Mouse (Mus musculus): ENCODE data around the gene Sncb. TPM values are rescaled to one million over a fixed set of nuclear protein-coding genes. Genes with fewer than 3 reads are reported as not detected.

The Sncb gene
- polyA plus RNA-seq, 1 experiment, result not detected

GRCm38 (mm10) chr13:54749061-54749863 lies 17.1 kb downstream of the Sncb start:
- no peak for DNase-seq (ENCODE audit: low read depth)

- no peak for DNase-seq (ENCODE audit: low read depth)
Observed at GRCm38 (mm10) chr13:54748721-54749060, 17.7 kb downstream of the Sncb start.

- DNase-seq (ENCODE audit: low read depth), result no peak
Observed at GRCm38 (mm10) chr13:54748190-54748589, 18.2 kb downstream of the Sncb start.

DNA sequence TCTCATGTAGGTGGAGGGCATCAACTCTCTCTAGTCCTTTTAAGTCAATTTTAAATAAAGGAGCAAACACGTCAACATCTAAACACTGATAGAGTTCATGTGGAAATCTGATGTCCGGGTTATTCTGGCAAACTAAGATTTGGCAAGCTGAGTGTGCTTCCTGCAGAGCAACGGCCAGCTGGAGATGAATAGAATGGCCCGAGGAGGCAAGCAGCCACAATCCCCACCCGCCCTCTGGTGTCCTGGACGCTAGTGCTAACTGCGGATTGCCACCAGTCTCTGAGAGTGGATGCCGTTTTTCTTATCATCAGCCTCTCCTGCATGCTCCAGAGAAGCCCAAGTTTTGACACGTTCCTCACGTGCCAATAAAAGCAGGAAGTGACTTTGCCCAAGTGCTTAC lies 19.5 kb downstream of the Sncb start:
- no peak for DNase-seq (ENCODE audit: low read depth)

GRCm38 (mm10) chr13:54746110-54746509 lies 20.3 kb downstream of the Sncb start:
- DNase-seq (ENCODE audit: low read depth), result no peak

DNA sequence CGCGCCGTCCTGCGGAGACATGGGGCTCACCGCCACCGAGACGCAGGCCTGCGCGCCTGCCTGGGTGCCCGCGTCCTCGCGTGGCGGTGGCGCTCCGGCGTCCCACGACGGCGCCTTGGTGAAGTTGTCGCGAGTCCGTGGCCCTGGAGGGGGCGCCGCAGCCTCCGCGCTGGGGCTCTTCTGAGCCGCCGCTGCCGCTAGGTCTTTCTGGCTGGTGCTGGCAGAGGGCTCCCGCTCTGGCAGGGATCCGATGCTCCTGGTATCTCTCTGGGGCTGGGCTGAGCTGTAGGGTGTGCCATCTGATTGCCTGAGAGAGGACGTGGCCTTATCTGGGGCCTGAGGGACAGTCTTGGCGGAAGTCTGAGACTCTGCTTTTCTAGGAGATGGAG lies 28.2 kb downstream of the Sncb start:
- DNase-seq (ENCODE audit: low read depth), result no peak

DNA sequence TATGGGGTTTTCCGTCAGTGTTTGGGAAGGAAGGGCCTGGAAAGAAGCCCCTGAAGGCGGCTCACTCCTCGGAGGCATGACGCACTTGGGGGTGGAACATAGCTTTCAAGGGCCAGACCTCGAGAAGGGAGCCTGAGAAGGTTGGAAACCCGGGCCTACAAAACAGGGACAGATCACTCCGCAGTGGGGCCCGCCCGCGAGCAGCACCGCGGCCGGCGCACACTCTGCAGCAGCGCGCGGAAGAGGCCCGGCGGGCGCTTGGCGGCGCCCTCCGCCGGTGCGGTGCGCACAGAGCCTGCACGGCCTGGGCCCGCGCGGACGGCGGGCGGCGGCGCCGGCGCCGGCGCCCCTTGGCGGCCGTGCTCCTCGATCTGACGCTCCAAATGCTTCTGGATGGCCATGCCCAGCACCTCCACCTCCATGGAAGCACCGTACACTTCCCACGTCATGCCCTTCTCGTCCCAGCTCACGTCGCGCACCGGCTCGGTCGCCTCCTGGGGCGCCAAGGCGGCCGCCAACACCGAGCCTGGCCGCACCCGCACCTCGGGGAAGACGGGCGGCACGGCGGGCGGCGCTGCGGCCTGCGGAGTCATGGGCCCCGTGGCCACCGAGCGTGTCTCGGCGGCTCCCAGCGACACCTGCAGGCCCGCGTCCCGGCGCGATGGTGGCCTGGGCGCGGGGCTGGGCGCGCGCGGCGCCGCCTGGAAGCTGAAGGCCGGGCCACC lies 28.7 kb downstream of the Sncb start:
- no peak for DNase-seq (ENCODE audit: low read depth)

DNA sequence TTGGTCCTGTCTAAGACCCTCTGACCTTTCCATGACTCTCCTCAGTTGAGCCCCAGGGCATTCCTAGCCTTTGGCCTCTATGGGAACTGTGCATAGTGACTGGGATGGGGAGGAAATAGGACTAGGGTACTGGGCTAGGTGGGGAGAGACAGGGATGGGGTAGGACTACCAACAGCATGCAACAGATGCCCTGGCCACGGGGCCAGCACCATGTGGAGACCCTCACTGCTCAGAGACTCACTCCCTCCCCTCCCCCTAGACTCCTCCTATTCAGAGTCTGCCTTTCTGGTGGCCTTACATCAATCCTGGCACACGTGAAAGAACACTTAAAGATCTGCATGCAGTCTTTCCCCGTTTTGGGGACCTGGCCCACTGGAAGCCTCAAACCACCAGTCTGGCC lies 29.5 kb downstream of the Sncb start:
- DNase-seq (ENCODE audit: low read depth), result no peak

GRCm38 (mm10) chr13:54726131-54726530 lies 40.3 kb downstream of the Sncb start:
- DNase-seq (ENCODE audit: low read depth), result no peak

DNA sequence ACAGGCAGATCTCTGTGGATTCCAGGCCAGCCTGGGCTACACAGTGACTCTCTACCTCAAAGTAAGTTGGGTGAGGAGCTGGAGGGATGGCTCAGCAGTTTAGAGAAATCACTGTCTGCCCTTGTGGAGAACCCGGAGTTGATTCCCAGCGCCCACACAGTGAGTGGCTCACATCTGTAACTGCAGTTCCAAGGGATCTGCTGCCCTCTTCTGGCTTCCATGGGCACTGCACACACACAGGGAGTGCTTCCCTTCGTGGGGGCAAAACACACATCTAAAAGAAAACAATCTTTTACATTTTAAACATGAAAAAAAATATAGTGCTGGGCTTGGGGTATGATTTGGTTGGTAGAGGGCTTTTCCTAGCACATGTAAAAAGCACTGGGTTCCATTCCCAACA lies 43.3 kb downstream of the Sncb start:
- DNase-seq (ENCODE audit: low read depth), result no peak

- no peak for DNase-seq (ENCODE audit: low read depth)
Observed at GRCm38 (mm10) chr13:54716916-54717315, 49.5 kb downstream of the Sncb start.

- DNase-seq (ENCODE audit: low read depth), result no peak
Observed at GRCm38 (mm10) chr13:54714996-54715395, 51.4 kb downstream of the Sncb start.

DNA sequence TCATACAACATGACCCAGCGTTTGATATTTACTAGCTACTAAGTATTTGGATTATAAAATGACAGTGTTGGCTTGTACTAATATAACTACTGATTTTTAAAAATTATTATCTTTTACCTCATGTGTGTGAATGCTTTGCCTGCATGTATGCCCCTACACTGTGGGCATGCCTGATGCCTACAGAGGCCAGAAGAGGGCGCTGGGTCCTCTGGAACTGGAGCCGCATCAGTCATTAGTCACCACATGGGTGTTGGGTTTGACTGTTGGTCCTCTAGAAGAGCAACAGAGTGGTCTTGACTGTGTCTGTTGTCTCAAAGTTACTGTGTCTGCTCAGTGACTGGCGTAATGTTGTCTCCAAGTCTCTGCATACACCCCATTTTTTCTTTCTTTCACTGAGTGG lies 52.0 kb downstream of the Sncb start:
- DNase-seq (ENCODE audit: low read depth), result no peak

DNA sequence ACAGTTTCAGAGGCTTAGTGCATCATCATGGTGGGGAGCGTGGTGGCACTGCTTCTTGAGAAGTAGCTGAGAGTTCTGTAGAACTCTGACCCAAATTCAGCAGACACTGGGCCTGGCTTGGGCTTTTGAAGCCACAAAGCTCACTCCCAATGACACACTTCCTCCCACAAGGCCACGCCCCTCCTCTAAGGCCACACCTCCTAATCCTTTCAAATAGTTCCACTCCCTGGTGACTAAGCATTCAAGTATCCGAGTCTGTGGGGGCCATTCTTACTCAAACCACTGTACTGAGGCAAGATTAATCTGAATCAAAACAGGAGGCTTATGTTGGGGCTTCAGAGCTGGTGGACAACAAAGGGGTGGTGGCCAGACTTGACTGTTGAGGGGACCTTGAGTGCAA lies 55.5 kb downstream of the Sncb start:
- DNase-seq (ENCODE audit: low read depth), result no peak

Other genes with a start within 250 kb of the Sncb start
- gene 4833439L19Rik, start 201.2 kb downstream of the Sncb start, polyA plus RNA-seq (2012; rRNA removed), result 151 and 158 TPM in 2 replicates
- 19.9 and 21.4 TPM in 2 replicates for gene Arl10, start 191.6 kb downstream of the Sncb start, polyA plus RNA-seq (2012; rRNA removed)
- gene Nop16, start 176.5 kb downstream of the Sncb start, polyA plus RNA-seq (2012; rRNA removed), result 9.0 and 10.0 TPM in 2 replicates
- gene Higd2a, start 176.4 kb downstream of the Sncb start, polyA plus RNA-seq (2012; rRNA removed), result 119 and 123 TPM in 2 replicates
- gene Cltb, start 155.3 kb downstream of the Sncb start, polyA plus RNA-seq (2012; rRNA removed), result 45.1 and 46.0 TPM in 2 replicates
- gene Faf2, start 144.8 kb downstream of the Sncb start, polyA plus RNA-seq (2012; rRNA removed), result 32.7 and 35.9 TPM in 2 replicates
- gene Rnf44, start 72.7 kb downstream of the Sncb start, polyA plus RNA-seq (2012; rRNA removed), result 117 and 139 TPM in 2 replicates
- gene Cdhr2, start 65.1 kb downstream of the Sncb start, polyA plus RNA-seq (2012; rRNA removed), result 4.8 and 6.5 TPM in 2 replicates
- 0.11 and 0.27 TPM in 2 replicates for gene Gprin1, start 16.7 kb downstream of the Sncb start, polyA plus RNA-seq (2012; rRNA removed)
- 0.11 TPM in 1 of 2 replicates, not detected in the other for gene Eif4e1b, start 17.4 kb upstream of the Sncb start, polyA plus RNA-seq (2012; rRNA removed)
- 26.9 and 44.3 TPM in 2 replicates for gene Tspan17, start 22.8 kb upstream of the Sncb start, polyA plus RNA-seq (2012; rRNA removed)
- 9.2 and 13.9 TPM in 2 replicates for gene Unc5a, start 182.8 kb upstream of the Sncb start, polyA plus RNA-seq (2012; rRNA removed)

All from gonadal fat pad, adult 2 months (tissue).